Mouse (Mus musculus) retina, postnatal 1 day (tissue): ENCODE results near the gene Arid3a.

ENCODE experiments used
- DNase-seq: peaks from one replicate; pipeline ENCODE4 v3.0.0-alpha.2; 2012

The Arid3a gene

DNA sequence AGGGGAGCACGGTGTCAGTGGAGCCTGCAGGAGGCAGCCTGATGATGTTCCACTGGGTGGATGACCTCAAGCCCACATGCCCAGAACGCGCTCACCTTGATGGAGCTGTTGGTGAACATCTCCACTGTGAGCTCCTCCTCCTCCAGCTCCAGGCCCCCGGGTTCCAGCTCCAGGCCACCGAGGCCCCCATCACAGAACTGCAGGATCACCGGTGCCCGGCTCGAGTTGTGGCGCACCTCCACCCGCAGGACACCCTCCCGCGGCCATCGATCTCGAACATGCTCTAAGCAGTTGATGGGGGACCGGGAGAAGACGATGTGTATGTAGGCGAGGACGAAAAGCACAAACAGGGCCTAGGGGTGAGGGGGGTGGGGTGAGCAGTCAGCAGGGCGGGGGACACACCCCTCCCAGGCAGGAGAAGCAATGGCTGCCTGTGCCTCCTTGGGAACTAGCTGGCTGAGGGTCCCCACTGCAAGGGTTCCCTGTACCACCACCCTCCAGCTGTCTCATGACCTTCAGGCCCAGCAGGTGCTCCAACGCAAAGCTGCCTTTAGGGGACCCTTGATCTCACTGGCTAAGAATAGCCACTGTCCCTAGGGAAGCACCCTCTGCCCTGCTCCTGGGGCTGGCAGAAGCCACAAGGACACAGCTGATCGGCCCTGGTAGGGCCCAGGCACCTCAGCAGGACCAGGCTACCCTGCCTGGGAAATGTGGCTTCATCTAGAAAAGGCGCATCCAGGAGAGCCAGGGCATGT lies 52.7 kb downstream of the Arid3a start:
- DNase-seq: no peak

DNA sequence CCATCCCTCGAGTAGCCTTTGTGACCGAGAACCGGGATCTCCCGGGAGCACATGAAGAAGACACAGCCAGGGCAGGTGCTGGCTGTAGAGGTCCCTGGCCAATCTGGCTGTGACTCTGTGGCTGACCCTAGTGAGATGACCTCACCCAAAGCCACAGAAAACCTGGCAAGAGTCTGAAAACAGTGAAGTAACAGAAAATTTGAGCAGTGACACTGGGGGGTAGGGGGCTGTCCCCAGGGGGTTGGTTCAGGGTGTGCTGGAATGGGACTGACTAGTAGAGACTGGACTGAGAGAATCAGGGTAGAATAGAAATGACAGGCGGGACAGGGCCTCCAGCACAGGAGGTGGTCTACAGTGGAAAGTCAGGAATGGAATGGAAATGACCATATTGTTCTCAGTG lies 56.4 kb downstream of the Arid3a start:
- DNase-seq: no peak

DNA sequence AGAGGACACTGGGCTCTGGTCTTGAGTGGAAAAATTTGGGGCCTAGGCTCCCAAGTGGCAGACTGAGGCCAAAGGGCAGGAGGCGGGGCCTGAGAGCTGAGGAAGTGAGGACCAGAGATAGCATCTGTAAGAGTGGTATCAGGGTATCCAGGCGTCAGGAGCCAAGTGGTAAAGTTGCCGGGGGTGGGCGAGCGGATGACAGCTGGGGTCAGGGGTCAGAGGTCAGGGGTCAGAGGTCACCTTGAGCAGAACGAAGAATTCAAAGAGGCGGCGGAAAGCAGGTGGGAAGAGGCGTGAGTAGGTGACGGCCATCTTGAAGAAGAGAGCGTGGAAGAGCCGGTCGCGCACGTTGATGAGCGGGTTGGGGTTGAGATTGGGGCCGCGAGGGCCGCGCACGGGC lies 56.8 kb downstream of the Arid3a start:
- peak; percentile 71 for DNase-seq

DNA sequence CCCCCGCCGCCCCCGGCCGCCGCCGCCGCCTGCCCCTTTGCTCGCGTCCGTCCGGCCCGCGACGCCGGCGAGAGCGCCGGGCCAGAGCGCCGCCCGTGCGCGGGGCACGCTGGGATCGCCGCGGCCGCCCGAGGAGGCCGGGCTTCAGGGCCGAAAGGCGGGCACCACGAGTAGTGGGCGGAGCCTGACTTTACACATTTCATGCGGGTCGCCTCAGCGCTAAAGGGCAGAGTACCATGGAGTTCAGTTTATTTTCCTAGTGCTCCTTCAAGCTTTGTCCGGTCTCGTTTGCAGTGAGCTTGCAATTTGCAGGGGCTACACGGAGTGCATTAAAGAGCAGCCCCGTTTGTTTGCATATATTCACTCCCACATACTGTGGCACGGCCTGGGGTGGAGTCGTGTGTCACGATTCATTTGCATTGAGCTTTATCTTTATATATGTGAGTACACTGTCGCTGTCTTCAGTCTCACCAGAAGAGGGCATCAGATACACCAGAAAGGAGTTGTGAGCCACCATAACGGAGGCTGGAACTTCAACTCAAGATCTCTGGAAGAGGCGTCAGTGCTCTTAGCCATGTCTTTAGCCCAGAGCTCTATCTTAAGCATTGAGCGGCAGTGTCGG lies 57.5 kb downstream of the Arid3a start, which contains the start of gene Tmem259:
Tmem259 (minus strand) TSS at position 136 of the 622 bp plus-strand sequence.
- DNase-seq: peak; percentile 94

DNA sequence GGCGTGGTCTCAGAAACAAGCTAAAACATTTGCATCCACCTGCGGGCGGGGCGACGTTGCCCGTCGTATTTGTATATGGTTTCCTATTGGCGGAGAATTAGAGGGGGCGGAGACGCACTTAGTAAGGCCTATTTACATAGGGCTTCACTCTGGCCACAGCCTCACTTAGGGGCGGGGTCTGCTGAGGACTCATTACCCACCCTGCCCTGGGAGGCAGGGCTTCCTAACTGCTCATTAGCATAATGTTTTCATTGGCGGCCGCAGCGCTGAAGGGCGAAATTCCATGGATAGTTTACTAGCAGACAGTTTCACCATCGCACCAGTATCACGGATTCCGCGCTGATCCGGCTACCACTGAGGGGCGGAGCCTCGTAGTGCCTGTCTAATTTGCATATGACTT lies 58.0 kb downstream of the Arid3a start:
- peak; percentile 99 for DNase-seq

DNA sequence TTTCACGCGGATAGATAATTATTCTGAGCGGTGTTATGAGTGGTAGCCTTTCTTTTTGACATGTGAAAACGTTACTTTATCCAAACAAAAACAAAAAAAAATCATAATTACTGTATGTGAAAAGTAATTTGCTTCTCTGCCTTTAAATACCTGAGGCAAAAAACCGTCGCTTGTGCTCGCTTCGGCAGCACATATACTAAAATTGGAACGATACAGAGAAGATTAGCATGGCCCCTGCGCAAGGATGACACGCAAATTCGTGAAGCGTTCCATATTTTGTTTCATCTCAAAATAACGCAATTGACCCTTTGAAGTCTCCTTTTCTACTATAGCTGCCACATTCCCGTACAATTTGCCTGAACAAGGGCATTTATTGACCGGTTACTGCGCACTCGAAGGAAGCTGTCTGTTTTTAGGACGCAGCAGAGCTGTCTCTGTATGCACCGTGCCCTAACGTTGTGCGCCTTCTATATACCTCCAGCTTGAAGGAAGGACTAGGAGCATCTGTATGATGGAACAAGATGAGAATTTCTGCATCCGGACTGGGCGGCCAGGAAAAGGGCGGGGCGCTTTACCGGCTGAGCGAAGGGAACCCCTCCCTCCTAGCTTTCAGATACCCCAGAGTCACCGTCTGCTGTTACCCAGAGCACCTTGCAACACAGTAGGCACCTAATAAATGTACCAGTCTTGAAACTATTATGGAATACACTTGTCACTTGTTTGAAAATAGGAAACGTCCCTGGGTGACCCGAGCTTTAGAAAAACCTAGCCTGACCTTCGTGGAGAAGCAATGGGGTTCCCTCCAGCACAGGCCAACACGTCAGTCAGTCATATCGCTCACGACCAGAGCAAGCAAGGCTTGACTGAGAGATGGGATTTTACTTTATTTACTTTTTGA lies 58.7 kb downstream of the Arid3a start:
- DNase-seq: peak; percentile 80

DNA sequence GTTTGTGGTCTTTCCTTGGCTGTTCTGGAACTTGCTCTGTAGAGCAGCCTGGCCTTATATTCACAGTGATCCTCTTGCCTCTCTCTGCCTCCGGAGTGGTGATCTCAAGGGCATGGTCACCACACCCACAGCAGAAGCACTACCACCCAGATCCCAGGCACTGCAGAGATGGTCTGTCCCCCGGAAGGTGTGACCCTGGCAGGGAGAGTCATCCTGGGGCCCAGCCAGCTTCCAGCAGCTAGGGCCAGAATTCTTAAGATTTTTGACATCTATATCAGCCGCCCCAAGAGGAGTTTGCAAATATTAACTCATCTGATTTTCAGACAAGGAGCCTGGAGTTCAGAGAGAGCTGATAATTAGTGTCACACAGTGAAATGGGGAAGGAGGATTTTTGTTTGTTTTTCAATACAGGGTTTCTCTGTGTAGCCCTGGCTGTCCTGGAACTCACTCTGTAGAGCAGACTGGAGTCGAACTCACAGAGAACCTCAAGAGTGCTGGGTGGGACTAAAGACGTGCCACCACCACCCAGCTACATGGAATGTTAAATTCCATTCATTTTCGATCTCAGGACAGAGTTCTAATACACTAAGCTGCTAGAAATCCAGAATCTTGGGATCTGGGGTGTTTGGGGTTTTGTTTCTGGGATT lies 59.5 kb downstream of the Arid3a start:
- no peak for DNase-seq

DNA sequence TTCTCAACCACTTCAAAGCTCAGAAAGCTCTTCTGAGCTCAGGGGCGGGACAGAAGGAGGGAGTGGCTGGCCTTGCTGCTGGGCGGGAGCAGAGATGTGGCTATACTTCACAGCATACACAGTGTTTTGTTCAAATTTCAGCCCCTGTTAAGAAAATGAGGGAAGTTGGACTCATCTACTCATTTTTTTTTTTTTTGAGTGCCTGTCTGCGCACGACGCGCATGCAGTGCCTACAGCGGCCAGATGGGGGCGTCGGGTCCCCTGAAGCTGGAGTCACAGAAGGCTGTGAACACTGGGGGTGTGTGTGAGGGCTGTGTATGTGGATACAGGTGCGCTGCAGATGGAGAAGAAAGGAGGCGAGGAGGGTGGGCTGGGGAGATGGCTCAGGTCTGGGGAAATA lies 60.1 kb downstream of the Arid3a start:
- DNase-seq: peak; percentile 87

DNA sequence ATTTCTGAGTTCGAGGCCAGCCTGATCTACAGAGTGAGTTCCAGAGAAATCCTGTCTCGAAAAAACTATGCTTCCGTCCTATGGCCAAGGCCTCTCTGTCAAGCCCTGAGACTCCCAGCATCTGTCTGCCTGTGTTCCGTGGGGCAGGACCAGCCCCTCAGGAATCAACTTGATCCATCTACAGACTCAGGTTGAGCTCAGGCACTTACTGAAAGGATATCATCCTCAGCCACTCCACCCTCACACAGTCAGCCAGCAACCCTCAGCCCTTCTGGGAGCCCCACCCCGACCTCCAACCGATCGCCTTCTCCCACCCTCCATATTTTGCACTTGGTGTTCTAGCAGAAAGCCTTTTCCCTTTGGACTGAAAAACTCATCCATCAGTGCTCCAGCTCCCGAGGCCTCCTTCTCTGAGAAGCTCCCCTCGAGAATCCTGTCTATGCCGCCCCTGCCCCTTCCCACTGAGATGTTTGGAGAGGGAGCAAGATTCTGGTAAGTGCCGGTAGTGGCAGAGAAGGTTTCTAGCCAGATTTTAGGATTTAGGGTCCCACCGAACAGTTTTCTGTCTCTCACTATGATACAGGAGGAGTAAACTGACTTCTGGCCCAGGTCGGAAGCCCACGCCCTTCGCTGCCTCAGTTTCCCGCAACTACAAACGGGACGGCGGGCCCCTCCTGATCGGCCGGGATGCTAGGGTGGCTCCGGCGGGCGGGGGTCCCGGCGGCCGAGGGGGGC lies 61.1 kb downstream of the Arid3a start:
- no peak for DNase-seq

DNA sequence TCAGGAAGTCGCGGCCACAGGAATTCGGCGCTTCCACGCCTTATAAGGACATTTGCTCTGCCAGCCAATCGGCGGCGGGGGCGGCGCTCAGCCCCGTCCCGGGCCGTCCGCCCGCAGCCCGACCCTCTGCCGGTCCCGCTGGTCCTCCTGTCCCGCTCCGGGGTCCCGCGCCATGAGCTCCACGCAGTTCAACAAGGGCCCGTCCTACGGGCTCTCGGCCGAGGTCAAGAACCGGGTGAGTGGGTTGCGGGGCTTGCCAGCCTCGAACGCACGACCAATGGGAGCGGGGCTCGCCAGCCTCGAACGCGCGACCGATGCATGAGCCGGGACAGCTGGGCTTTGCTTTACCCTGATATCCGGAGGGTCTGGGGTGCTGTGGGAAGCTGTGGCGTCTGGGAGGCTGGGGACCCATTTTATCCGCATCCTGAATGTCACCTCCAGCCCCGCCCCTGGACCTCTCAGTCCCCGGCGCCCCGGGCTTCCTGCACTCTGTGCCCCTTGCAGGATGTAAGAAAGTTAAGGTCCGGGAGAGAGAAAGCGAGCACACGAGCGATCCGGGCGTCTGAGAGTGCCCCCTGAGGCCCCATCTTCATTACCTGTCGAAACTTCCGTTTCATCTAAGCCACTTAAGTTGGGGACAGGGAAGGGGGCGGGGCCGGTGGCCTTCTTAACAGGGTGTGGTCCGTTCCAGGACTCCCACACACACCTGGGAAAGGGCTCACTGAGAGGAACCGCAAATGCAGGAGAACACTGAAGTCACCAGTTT lies 61.8 kb downstream of the Arid3a start, which contains the start of gene Cnn2:
Cnn2 (plus strand) TSS at position 79 of the 766 bp plus-strand sequence.
- DNase-seq: peak; percentile 34

DNA sequence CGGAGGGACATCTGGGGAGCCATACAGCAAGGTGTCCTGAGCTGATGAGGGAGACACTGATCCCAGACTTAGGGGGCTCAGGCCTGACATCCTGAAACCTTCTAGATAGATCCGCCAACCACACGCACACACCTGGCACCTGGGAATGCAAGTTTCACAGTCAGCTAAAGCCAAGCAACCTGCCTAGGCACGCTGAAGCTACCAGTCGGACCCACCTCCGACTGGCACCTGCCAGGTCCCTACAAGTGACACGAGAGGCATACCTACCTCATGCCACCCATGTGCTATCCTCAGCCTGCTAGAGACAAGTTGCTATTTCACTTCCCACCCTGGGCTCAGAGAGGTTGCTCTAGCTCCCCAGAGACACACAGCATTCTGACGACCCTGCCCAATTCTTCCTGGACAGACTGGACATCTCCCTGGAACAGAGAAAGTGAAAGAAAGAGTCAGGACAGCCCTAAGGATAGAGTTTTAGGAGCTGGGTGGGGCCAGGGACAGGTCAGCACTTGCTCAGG lies 62.5 kb downstream of the Arid3a start:
- DNase-seq: no peak

DNA sequence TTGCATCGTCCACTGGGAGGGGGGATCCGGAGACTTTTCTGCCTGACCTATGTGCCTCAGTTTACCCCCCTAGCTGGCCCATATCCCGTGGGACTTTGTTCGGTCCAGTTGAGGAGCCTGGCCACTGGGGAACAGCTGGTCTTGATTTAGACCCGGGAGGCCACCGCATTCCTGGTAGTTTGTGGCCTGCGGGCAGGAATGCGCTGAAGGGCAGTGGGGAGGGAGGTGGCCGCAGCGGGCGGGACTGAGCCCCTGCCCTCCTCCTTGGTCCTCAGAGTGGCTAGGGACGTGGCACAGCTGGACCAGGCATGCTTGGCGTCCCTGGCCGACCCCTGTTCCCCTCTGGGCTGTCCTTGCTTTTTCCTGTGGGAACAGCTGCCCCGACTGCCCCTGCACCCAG lies 63.0 kb downstream of the Arid3a start:
- peak; percentile 40 for DNase-seq

DNA sequence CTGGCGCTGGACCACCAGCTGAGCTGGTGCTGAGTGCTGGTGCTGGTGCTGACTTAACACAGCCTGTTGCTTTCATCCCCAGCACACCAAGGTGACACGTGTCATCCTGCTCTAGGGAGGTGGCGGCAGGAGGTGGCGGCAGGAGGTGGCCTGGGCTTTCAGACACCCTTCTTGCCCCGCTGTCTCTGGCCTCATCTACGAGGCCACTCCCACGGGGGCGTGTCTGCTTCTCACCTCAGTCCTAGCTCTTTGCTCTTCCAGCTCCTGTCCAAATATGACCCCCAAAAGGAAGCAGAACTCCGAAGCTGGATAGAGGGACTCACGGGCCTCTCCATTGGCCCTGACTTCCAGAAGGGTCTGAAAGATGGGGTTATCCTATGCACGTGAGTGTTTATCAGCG lies 64.3 kb downstream of the Arid3a start:
- DNase-seq: no peak

DNA sequence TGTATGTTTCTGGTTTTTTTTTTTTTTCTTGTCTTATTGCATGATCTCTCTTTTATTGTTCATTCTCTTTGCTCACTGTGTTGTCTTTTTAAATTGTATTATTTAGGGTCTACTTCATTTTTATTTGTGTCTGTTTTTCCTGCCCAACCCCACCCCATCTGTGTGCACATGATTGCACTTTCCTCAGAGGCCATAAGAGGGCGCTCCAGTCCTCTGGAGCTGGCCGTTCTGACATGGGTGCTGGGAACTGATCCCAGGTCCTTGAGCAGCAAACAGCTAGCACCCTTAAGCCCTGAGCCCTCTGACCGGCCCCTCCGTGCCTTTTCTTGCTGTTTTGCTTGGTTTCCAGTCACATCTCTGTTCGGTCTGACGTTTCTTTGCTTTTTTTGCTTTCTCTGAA lies 64.7 kb downstream of the Arid3a start:
- DNase-seq: no peak

DNA sequence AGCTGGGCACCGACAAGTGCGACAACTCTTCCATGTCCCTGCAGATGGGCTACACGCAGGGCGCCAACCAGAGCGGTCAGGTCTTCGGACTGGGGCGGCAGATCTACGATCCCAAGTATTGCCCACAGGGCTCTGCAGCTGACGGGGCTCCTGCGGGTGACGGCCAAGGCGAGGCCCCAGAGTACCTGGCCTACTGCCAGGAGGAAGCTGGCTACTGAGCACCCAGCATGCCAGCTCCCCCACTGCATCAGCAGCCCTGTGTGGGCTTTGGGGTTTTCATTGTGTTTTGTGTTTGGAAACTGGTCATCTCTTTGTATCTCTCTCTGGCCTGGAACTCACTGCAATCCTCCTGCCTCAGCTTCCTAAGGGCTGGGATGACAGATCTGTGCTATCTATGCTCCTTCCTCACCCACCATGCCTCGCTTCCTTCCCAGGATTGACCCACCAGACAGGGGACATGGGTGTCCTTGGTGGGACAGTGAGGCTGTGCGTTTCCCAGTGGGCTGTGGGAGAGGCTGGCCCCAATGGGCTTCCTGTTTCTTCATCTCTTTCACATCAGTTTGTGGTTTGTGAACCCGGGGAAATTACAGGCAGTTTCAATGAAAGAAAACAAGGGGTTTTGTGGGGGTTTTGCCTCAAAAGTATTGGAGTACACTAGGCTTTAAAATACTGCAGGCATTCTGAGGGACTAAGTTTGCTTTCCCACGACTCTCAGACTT lies 67.7 kb downstream of the Arid3a start:
- no peak for DNase-seq

DNA sequence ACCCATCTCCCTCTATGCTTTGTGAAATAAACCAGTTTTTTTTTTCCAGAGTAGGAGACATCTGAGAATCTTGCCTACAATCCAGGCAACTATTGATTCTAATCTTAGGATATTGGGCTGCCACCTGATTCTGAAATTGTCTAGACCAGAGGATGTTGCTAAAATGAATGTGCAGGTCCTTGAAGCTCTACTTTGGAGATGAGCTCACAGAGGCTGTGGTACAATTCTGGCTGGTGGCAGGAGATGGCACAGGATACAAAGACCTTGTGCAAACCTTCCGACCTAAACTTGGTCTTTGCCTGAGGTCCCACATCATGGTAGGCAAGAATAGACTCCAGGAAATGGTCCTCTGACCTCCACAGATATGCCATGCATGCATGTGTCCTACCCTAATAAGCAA lies 68.8 kb downstream of the Arid3a start:
- DNase-seq: no peak

DNA sequence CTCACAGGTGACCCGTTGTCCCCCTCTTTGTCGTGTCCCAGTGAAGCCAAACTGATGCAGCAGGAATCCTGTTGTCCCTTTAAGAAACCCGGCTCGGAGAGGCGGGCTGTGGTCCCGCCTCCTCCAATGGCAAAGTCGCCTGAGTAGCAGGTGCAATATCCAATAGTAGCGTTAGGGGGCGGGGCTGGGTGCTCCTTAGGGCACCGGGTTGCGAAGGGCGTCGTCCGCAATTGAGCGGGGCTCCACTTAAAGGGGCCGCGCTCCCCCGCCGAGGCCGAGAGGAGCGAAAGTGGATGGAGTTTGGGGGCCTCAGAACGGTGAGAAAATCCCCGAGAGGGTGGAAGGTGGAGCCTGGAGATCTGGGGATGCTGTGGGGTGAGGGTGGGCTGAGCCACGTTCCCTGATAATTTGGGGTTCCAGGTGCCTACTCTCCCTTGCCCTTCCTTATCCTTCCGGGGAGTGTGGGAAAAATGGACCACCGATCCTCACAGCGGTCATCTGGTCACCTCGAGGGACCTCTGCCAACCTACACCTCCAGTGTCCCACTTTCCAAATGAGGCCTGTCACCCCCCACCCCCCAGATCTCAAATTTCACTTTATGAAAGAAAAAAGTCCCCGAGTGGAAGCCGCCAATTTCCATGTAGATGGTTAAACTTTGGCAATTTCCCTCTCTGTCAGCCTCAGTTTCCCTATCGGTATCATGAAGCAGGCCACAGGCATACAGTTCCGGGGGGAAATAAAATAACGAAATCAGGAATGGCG lies 69.6 kb downstream of the Arid3a start, which contains the start of gene Abca7:
Abca7 (plus strand) TSS at position 223 of the 762 bp plus-strand sequence.
- peak; percentile 97 for DNase-seq

DNA sequence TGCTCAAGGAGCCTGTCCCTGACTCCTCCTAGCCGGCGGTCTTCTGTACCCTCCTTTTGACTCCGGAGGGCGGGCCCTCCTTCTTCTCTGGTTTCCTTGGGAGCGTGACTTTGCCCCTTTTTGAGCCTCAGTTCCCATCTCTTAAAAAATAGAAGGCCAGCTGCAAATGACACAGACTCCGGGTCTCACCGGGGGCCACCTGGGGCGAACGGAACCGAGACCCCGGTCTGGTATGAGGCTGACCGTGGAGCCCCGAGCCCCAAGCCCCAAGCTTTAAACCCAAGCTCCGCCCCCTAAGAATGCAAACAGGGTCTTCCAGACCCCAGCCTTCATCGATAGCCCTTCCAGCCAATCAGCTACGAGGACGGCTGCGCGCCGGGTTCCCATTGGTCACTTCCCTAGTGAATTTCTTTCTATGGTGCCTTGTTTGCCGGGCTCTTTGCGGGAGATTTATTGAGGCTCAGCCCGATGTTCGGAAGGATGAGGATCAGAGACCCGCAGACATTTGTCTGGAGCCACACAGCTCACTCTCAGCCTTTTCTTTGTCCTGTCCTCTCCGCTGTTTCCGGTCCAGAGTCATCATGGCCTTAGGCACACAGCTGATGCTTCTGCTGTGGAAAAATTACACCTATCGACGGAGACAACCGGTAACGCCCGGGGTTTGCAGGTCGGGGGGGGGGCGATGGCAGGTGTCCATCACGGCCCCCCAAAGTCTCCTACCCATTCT lies 70.4 kb downstream of the Arid3a start:
- peak; percentile 93 for DNase-seq

DNA sequence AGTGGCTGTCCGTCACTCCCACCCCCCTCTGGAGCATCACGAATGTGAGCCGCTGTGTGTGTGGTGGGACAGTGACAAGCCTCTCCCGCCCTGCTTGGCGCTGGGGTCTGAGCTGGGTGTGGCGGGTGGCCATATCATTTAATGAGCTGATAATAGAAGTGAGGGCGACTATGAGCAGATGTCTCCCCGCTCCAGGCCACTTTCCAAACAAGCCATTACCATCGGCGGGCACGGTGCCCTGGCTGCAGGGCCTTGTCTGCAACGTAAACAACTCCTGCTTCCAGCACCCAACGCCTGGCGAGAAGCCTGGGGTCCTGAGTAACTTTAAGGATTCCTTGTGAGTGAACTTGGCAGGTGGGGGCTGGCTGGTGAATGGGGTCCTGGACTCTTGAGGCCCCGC lies 71.0 kb downstream of the Arid3a start:
- peak; percentile 55 for DNase-seq
